ENCODE assay signal across 8 mouse cellular contexts in the genomic region with DNA sequence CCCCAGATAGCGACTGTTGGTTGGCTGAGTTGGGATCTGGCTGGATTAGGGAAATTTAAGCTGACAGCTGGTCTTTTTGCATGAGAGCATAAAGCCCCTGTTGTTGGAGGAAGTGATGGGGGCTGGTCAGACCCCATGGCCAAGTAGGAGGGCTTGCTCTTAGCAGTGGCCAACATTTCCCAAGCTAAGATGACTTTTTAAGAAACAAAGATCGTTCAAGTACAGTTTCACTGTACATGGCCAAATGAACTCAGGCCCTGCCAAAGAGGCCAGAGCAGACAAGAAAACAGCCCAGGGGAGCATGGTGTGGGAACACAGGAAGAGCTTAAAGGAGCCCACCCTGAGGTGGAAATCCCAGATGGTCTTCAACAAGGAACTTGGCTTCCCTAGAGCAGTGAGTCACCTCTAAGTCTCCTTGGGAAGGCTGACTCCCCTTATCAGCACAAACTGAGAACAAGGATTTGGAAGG.
A peak's percentile ranks its signal among the peaks of the same experiment; 100 is the strongest.
DNase-seq lines count a peak whose midpoint lies in the region; ATAC-seq and TF ChIP-seq lines count a peak whose summit lies in the region.

No protein-coding gene starts in this region.

- H3K36me3 ChIP-seq in midbrain, embryonic 10.5 days = no peaks in the 10 kb centered on the region

- H3K4me3 ChIP-seq in gastrocnemius, adult 2 months = no peak overlapping the region
- H3K4me3 ChIP-seq in midbrain, embryonic 10.5 days = no peak overlapping the region

- 53% methylated on average over 2 of the region's 2 CpGs for WGBS in midbrain, embryonic 10.5 days

- H3K4me1 ChIP-seq in midbrain, embryonic 10.5 days = peaks cover 23% of the 10 kb centered on the region

- ATAC-seq in activated CD4-positive, CD25-positive, alpha-beta regulatory T cell, adult 4 months = no peak

- H3K9me3 ChIP-seq in midbrain, embryonic 10.5 days (replicated peaks) = no peaks in the 10 kb centered on the region

- intact Hi-C loops in gastrocnemius, adult 2 months (cut with DNase I) = no loop called here
- intact Hi-C loops in gastrocnemius, postnatal 36 days (cut with DNase I) = no loop called here

- DNase-seq in gastrocnemius, adult 2 months = peak; percentile 26
- DNase-seq in gastrocnemius, postnatal 36 days = no peak
- peak; percentile 21 for DNase-seq in brain, adult 2 months (ENCODE audit: low read depth, low spot score)
- peak; percentile 53 to 80 for DNase-seq in heart, adult 18-20 months
- peak; percentile 31 for DNase-seq in midbrain, embryonic 10.5 days (ENCODE audit: low spot score)
- DNase-seq in thymus, postnatal 25 days = no peak
- no peak for DNase-seq in spleen, postnatal 4 days (ENCODE audit: low spot score in 2 of 2)

- peak overlapping the region; percentile 61 for H3K27ac ChIP-seq in gastrocnemius, adult 2 months
- peak overlapping the region; percentile 71 for H3K27ac ChIP-seq in midbrain, embryonic 10.5 days (replicated peaks)

- H3K27me3 ChIP-seq in midbrain, embryonic 10.5 days (ENCODE audit: low read depth, poor library complexity, severe bottlenecking) = no peaks in the 10 kb centered on the region

- TF ChIP-seq CTCF in gastrocnemius, adult 2 months (IDR thresholded peaks at IDR 0.05) = no peak

Comparison
In these comparisons a context has a peak if more than half of its experiments do, and no peak if none do; other contexts are left out.
1. DNase-seq: peak in gastrocnemius, adult 2 months (single experiment), brain, adult 2 months (single experiment), heart, adult 18-20 months (2 of 2) and midbrain, embryonic 10.5 days (single experiment); none in gastrocnemius, postnatal 36 days (0 of 2), thymus, postnatal 25 days (single experiment) and spleen, postnatal 4 days (0 of 2).